Mouse (Mus musculus) left cerebral cortex, adult 18-20 months (tissue): ENCODE data around the gene Cebpe. TPM values are rescaled to one million over a fixed set of nuclear protein-coding genes. Genes with fewer than 3 reads are reported as not detected.
A peak's percentile ranks its signal among the peaks of the same experiment; 100 is the strongest.

Experiments
- DNase-seq, 2 experiments: peaks; one replicate each; pipeline ENCODE4 v3.0.0; 2021 to 2022; ENCODE audit warnings: low spot score in 2 of 2, mixed read lengths in 1 of 2
- total RNA-seq, 2 experiments: library from RNA; stranded (reverse); gene quantifications; 2 replicates each; pipeline ENCODE4 v1.2.3; 2021

The Cebpe gene
- total RNA-seq, 2 experiments from 2014 or later: not detected

DNA sequence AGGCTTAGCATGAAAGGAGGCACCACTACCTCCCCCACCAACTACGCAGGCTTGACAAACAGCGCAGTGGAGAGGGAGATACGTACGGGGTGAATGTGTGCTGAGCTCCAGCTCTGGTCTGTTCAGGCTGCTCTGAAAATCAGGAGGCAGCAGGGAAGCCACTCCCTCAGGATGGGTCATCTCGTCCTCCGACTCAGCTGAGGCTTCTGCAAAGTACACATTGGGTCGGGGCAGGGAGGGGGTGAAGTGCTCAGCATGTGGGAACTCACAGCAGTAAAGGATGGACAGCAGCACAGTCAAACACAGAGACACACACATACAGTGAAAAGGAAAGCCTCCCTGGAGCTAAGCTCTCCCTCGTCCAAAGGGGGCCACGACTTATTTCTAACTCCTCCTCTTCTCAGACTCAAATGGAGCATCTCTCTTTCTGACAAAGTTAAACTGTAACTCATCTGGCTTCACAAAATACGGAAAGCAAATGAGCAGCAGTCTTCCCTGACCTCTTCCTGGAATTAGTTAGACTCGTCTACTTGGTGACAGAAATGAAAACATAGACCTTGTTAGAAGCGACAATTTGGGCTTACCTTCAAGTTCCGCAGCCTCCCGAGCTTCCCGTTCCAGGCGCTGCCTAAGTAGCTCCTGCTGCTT lies 33.2 kb downstream of the Cebpe start:
- no peak for DNase-seq

DNA sequence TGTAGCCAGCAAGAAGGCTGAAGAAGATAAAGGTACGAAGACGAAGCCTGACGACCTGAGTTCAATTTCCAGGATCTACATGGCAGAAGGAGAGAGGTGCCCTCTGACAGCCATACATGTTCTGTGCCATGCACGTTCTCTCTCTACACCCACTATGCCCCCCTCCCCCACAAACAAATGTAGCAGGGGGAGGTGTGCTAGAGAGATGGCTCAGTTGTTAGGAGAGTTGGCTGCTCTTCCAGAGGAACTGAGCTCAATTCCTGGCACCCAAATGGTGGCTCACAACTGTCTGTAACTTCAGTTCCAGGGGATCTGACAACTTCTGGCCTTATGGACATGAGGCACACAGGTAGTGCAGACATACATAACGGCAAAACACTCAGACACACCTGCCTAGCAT lies 35.7 kb downstream of the Cebpe start:
- DNase-seq: no peak

DNA sequence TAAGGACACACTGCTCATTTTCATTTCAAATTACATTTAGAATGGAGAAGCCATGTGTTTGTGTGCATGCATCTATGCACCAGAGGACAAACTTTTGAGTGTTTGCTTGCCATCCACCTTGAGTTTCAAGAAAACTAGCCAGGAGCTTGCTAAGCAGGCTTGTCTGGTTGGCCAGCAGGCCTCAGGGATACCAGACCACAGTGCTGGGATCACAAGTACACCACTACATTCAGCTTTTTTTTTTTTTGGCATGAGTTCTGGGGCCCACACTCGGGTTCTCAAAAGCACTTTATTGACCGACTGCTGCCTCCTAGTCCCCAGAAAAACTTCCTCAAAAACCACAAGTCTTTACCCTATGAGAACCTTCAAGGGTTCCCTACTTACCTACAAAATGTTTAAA lies 37.7 kb downstream of the Cebpe start:
- no peak for DNase-seq

DNA sequence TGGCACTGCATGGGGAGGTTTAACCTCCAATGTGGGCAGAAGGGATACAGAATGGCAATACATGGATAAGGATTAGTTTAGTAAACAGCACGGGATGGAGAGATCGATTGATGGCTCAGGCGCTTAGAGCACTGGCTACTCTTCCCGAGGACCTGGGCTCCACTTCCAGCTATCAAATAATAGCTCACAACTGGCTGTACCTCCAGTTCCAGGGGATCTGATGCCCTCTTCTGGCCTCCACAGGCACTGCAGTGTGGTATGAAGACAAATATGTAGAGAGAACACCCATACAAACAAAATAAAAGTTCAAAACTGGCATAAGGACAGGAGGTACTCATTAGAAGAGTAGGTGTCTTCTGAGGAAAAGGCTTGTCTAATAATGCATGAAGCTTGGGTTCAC lies 42.6 kb downstream of the Cebpe start:
- peak; percentile 49 to 63 for DNase-seq

DNA sequence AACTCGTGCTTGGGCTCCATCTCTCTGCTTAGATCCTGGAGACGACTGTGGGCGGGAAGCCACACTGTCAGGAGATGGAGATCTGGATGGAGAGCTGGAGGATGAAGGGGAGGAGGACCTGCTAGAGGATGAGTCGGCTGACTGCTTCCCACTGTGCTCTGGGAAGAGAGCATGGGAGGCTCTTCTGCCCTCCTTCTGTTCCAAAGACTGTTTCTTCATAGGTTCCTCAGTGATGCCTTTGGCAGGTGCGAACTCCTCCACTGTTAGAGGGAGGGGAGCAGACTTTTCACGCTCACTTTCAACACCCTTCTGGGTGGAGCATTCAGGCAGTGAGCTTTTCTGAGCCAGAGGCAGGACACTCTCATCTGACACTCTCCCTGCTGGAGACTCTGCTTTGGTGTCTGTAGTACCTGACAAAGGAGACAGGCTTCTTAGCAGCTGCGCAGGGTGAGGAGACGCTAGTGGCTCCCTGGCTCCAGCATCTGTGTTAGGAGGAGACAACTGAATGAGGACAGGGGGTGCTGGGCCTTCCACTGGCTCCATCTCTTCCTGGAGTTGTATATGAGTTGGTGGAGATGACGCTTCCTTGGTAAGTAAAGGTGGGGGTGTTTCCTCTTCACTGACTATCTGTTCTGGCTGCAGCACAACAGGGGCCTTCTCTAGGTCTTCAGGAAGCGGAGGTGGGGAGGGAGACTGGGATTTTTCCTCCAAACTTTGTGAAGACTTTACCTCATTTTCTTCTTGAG lies 47.3 kb downstream of the Cebpe start:
- peak; percentile 59 to 77 for DNase-seq

Other genes with a start within 250 kb of the Cebpe start
- 10 to 100 TPM; 21.1 to 22.2 TPM for gene Lrp10, start 248.0 kb downstream of the Cebpe start, total RNA-seq
- 1 to 10 TPM; 4.2 to 7.5 TPM for gene Rem2, start 236.1 kb downstream of the Cebpe start, total RNA-seq
- 10 to 100 TPM; 48.8 to 49.7 TPM for gene Prmt5, start 194.6 kb downstream of the Cebpe start, total RNA-seq
- gene Haus4, start 157.6 kb downstream of the Cebpe start, total RNA-seq: 1 to 10 TPM; 1.5 to 2.0 TPM
- gene Ajuba, start 134.6 kb downstream of the Cebpe start, total RNA-seq: 1 to 10 TPM; 1.7 to 1.9 TPM
- 1 to 10 TPM; 8.3 to 9.3 TPM for gene 4931414P19Rik, start 106.2 kb downstream of the Cebpe start, total RNA-seq
- 100 to 1,000 TPM; 176 to 178 TPM for gene Psmb5, start 94.2 kb downstream of the Cebpe start, total RNA-seq
- under 1 TPM in 1 of 2 experiments, not detected in 1; 0.16 TPM for gene Psmb11, start 90.7 kb downstream of the Cebpe start, total RNA-seq
- gene Gm17606, start 71.2 kb downstream of the Cebpe start, total RNA-seq: not detected
- 1 to 10 TPM; 8.4 to 9.2 TPM for gene Cdh24, start 70.8 kb downstream of the Cebpe start, total RNA-seq
- 10 to 100 TPM; 22.9 to 25.8 TPM for gene 1700123O20Rik, start 26.0 kb downstream of the Cebpe start, total RNA-seq
- gene Acin1, start 25.2 kb downstream of the Cebpe start, total RNA-seq: 100 to 1,000 TPM; 193 to 195 TPM
- not detected for gene Gm29776, start 13.3 kb downstream of the Cebpe start, total RNA-seq
- 10 to 100 TPM; 48.7 to 52.5 TPM for gene Slc7a8, start 69.8 kb upstream of the Cebpe start, total RNA-seq
- gene Rnf212b, start 102.0 kb upstream of the Cebpe start, total RNA-seq: not detected
- 10 to 100 TPM; 20.6 to 21.9 TPM for gene Homez, start 158.8 kb upstream of the Cebpe start, total RNA-seq
- 10 to 100 TPM; 18.5 to 19.8 TPM for gene Ppp1r3e, start 165.4 kb upstream of the Cebpe start, total RNA-seq
- gene Bcl2l2, start 171.2 kb upstream of the Cebpe start, total RNA-seq: 100 to 1,000 TPM; 140 to 142 TPM
- not detected for gene Gm20521, start 171.3 kb upstream of the Cebpe start, total RNA-seq
- gene Pabpn1, start 180.3 kb upstream of the Cebpe start, total RNA-seq: 100 to 1,000 TPM; 229 to 230 TPM
- 100 to 1,000 TPM; 571 to 605 TPM for gene Slc22a17, start 201.0 kb upstream of the Cebpe start, total RNA-seq
- gene Efs, start 214.0 kb upstream of the Cebpe start, total RNA-seq: 1 to 10 TPM; 8.4 to 8.6 TPM
- gene Il25, start 220.5 kb upstream of the Cebpe start, total RNA-seq: under 1 TPM in 1 of 2 experiments, not detected in 1; 0.33 TPM
- 10 to 100 TPM; 45.2 to 52.0 TPM for gene Cmtm5, start 224.1 kb upstream of the Cebpe start, total RNA-seq